Mouse (Mus musculus): ENCODE results near the gene Arfgap3.
"Not testable (repeated sequence)": the region's sequence is repeated elsewhere in the genome, so short reads cannot be mapped to it uniquely, and the experiment has no call there.

Arfgap3 gene

GRCm38 (mm10) chr15:83349954-83350711, at the start of gene Arfgap3:
TSS of gene Arfgap3 (minus strand) at chr15:83350247.
- peak; percentile 92 for DNase-seq (ENCODE audit: low spot score)

- DNase-seq (ENCODE audit: low spot score): no peak
Observed at GRCm38 (mm10) chr15:83392722-83393121, 42.7 kb upstream of the Arfgap3 start.

- DNase-seq (ENCODE audit: low spot score): no peak
Observed at GRCm38 (mm10) chr15:83387911-83388310, 37.9 kb upstream of the Arfgap3 start.

GRCm38 (mm10) chr15:83383633-83384032, 33.6 kb upstream of the Arfgap3 start:
- DNase-seq (ENCODE audit: low spot score): no peak

GRCm38 (mm10) chr15:83383136-83383535, 33.1 kb upstream of the Arfgap3 start:
- no peak for DNase-seq (ENCODE audit: low spot score)

GRCm38 (mm10) chr15:83382467-83382866, 32.4 kb upstream of the Arfgap3 start:
- DNase-seq (ENCODE audit: low spot score): no peak

- peak; percentile 46 for DNase-seq (ENCODE audit: low spot score)
Observed at GRCm38 (mm10) chr15:83377153-83377552, 27.1 kb upstream of the Arfgap3 start.

GRCm38 (mm10) chr15:83375136-83375535, 25.1 kb upstream of the Arfgap3 start:
- peak; percentile 78 for DNase-seq (ENCODE audit: low spot score)

- DNase-seq (ENCODE audit: low spot score): no peak
Observed at GRCm38 (mm10) chr15:83374076-83374475, 24.0 kb upstream of the Arfgap3 start.

GRCm38 (mm10) chr15:83368702-83369101, 18.7 kb upstream of the Arfgap3 start:
- not testable (repeated sequence) for DNase-seq (ENCODE audit: low spot score)

- no peak for DNase-seq (ENCODE audit: low spot score)
Observed at GRCm38 (mm10) chr15:83368261-83368660, 18.2 kb upstream of the Arfgap3 start.

GRCm38 (mm10) chr15:83366933-83367552, 17.0 kb upstream of the Arfgap3 start:
- DNase-seq (ENCODE audit: low spot score): peak; percentile 83

- DNase-seq (ENCODE audit: low spot score): no peak
Observed at GRCm38 (mm10) chr15:83365697-83366096, 15.7 kb upstream of the Arfgap3 start.

- no peak for DNase-seq (ENCODE audit: low spot score)
Observed at GRCm38 (mm10) chr15:83364194-83364593, 14.1 kb upstream of the Arfgap3 start.

- DNase-seq (ENCODE audit: low spot score): not testable (repeated sequence)
Observed at GRCm38 (mm10) chr15:83362813-83363212, 12.8 kb upstream of the Arfgap3 start.

- DNase-seq (ENCODE audit: low spot score): not testable (repeated sequence)
Observed at GRCm38 (mm10) chr15:83360899-83361298, 10.9 kb upstream of the Arfgap3 start.

GRCm38 (mm10) chr15:83360140-83360539, 10.1 kb upstream of the Arfgap3 start:
- no peak for DNase-seq (ENCODE audit: low spot score)

- no peak for DNase-seq (ENCODE audit: low spot score)
Observed at GRCm38 (mm10) chr15:83358476-83358875, 8.4 kb upstream of the Arfgap3 start.

- no peak for DNase-seq (ENCODE audit: low spot score)
Observed at GRCm38 (mm10) chr15:83351546-83351945, 1.5 kb upstream of the Arfgap3 start.

- DNase-seq (ENCODE audit: low spot score): no peak
Observed at GRCm38 (mm10) chr15:83350859-83351258, 812 bp upstream of the Arfgap3 start.

- DNase-seq (ENCODE audit: low spot score): no peak
Observed at GRCm38 (mm10) chr15:83349225-83349953, 658 bp downstream of the Arfgap3 start.

- DNase-seq (ENCODE audit: low spot score): no peak
Observed at GRCm38 (mm10) chr15:83348747-83349146, 1.3 kb downstream of the Arfgap3 start.
